Mouse (Mus musculus) thymus, adult 2 months (tissue): Measurements from ENCODE around the gene Meaf6. TPM values are rescaled to one million over a fixed set of nuclear protein-coding genes. Genes with fewer than 3 reads are reported as not detected.

ENCODE experiments used
- DNase-seq: peaks from one replicate; pipeline ENCODE4 v3.0.0; 2021
- H3K27ac ChIP-seq: fragments of 200-500 bp; 2 replicates; pipeline ENCODE4 v1.5.1; 2012; ENCODE audit warnings: low read length, control low read depth; ENCODE audit not compliant: control insufficient read depth, insufficient read depth
- H3K27me3 ChIP-seq: fragments of 200-500 bp; 2 replicates; pipeline ENCODE4 v1.6.1; 2012; ENCODE audit warnings: mild to moderate bottlenecking, low read length, moderate library complexity, mixed read lengths; ENCODE audit not compliant: control insufficient read depth, insufficient read depth
- H3K36me3 ChIP-seq: fragments of 200-500 bp; 2 replicates; pipeline ENCODE4 v1.6.1; 2012; ENCODE audit warnings: mild to moderate bottlenecking, low read length, moderate library complexity; ENCODE audit not compliant: control insufficient read depth, insufficient read depth
- H3K4me1 ChIP-seq: fragments of 200-500 bp; replicated peaks from 2 replicates; pipeline ENCODE4 v1.6.1; 2012; ENCODE audit warnings: low read length; ENCODE audit not compliant: control insufficient read depth, insufficient read depth
- H3K4me3 ChIP-seq: fragments of 200-500 bp; 2 replicates; pipeline ENCODE4 v1.5.1; 2012; ENCODE audit warnings: mild to moderate bottlenecking, low read length, control low read depth, moderate library complexity; ENCODE audit not compliant: control insufficient read depth, insufficient read depth
- CTCF ChIP-seq: fragments of 200-500 bp; IDR thresholded peaks from 2 replicates; pipeline ENCODE4 v1.5.1; 2012; ENCODE audit warnings: mild to moderate bottlenecking, control low read depth, low read length, moderate library complexity, borderline replicate concordance; ENCODE audit not compliant: control insufficient read depth, poor library complexity, insufficient read depth; ENCODE audit errors: extremely low read depth
- POLR2A ChIP-seq: fragments of 200-500 bp; IDR thresholded peaks from 2 replicates; pipeline ENCODE4 v1.6.1; 2012; ENCODE audit warnings: mild to moderate bottlenecking, low read length, control low read depth, moderate library complexity; ENCODE audit not compliant: control insufficient read depth, poor library complexity, insufficient read depth; ENCODE audit errors: extremely low read depth
- WGBS: fragments of 180-500 bp; shearing (Covaris S2); methylation state at CpG from one replicate; pipeline ENCODE4 v1.1.7; 2018; 5-methylcytosine and 5-hydroxymethylcytosine counted together
- polyA plus RNA-seq: library from polyadenylated mRNA; depleted of rRNA; stranded (reverse); fragments of >200 nt; gene quantifications from 2 replicates; pipeline ENCODE4 v1.2.3, GENCODE M21; 2012

Gene Meaf6
- polyA plus RNA-seq, 1 experiment: 26.4 TPM

GRCm38 (mm10) chr4:125114638-125115037 is 29.7 kb downstream of the Meaf6 start:
- peak overlapping the region; percentile 42; the same call in 1 of the 2 replicates for H3K27ac ChIP-seq
- peak; percentile 79; the same call in 1 of the 2 replicates for TF ChIP-seq CTCF
- TF ChIP-seq POLR2A: 0 out of 2 replicates have a peak, but pooled peaks have one; percentile 24
- DNase-seq: peak; percentile 89

GRCm38 (mm10) chr4:125115081-125115480 is 30.1 kb downstream of the Meaf6 start:
- Histone ChIP-seq H3K36me3 (peaks cover 17% of the 10 kb centered on the region), H3K4me3 (no peak overlapping the region), H3K27ac (peak overlapping the region; percentile 42; the same call in 1 of the 2 replicates), H3K4me1 (peaks cover 52% of the 10 kb centered on the region), H3K27me3 (no peaks in the 10 kb centered on the region)
- TF ChIP-seq POLR2A (no peak), CTCF (no peak)
- 50% methylated on average over 4 of the region's 4 CpGs for WGBS
- no peak for DNase-seq

More at GRCm38 (mm10) chr4:125114638-125115037, 29.7 kb downstream of the Meaf6 start:
- peaks cover 17% of the 10 kb centered on the region for H3K36me3 ChIP-seq
- peaks cover 48% of the 10 kb centered on the region for H3K4me1 ChIP-seq
- no peaks in the 10 kb centered on the region for H3K27me3 ChIP-seq
- no peak overlapping the region for H3K4me3 ChIP-seq
- WGBS: 7% methylated on average over 6 of the region's 6 CpGs

- Histone ChIP-seq H3K4me3 (no peak overlapping the region), H3K27ac (peak overlapping the region; percentile 42; the same call in 1 of the 2 replicates), H3K36me3 (peaks cover 21% of the 10 kb centered on the region), H3K27me3 (no peaks in the 10 kb centered on the region), H3K4me1 (peaks cover 56% of the 10 kb centered on the region)
- no peak for DNase-seq
- no peak for TF ChIP-seq POLR2A
- TF ChIP-seq CTCF: no peak
- WGBS: 84% methylated on average over 6 of the region's 6 CpGs
Measured at GRCm38 (mm10) chr4:125115710-125116089, 30.8 kb downstream of the Meaf6 start.

DNA sequence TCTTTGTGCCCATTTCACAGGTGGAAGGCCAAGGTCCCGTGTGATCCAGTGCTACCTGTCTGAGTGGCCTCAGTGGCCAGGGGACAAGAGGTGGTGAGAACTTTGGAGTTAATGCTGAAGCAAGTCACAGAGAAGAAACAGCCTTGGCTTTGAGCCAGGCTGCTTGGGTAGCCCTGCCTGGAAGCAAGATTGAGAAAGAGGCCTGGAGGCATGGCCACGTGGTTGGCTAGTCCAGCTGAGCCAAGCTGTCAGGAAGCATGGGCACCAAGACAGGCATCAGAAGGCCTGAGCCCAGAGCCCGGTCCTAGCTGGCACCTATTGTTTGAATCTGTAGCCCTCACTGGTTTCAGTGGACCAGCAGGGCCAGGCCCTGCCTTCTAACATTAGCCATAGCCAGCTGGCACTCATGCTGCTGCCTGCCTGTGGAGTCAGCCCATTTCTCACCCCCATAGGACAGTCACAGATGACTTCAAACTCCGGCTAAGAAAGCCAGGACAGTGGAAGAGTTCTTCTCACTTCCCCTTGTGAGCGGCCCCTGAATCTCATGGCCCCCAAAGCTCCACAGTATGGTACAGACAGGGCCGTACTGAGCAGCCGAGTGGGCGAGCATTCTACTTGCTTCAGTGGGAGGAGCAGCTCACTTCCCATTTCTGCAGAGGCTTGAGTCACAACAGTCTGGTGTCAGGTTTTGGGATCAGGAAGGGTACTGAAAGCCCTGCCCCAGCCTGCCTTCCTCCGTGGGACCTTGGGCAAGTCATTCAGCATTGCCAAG is 31.3 kb downstream of the Meaf6 start:
- Histone ChIP-seq H3K36me3 (peaks cover 27% of the 10 kb centered on the region), H3K4me1 (peaks cover 56% of the 10 kb centered on the region), H3K27ac (peak overlapping the region; percentile 42; the same call in 1 of the 2 replicates), H3K4me3 (no peak overlapping the region), H3K27me3 (no peaks in the 10 kb centered on the region)
- DNase-seq: peak; percentile 22
- TF ChIP-seq POLR2A (no peak), CTCF (no peak)
- WGBS: 38% methylated on average over 9 of the region's 9 CpGs

DNA sequence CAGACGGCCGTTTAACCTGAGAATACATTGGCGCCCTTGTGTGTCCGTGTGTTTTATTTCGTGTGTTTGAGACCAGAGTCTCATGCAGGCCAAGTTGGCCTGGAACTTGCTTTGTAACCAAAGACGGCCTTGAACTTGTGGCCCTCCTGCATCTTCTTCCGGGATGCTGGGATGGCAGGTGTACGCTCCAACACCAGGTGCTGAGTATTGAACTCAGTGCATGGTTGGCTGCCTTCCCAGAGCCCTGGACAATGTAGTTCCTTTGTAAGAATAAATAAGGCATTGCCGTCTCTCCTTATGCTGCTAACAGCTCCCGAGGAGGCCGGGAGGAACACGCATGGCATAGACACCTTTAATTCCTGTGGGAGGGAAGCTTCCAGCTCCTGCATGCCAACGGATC is 32.0 kb downstream of the Meaf6 start:
- Histone ChIP-seq H3K4me1 (peaks cover 58% of the 10 kb centered on the region), H3K27ac (peak overlapping the region; percentile 42), H3K27me3 (no peaks in the 10 kb centered on the region), H3K36me3 (peaks cover 27% of the 10 kb centered on the region), H3K4me3 (no peak overlapping the region)
- WGBS: 73% methylated on average over 13 of the region's 13 CpGs
- DNase-seq: no peak
- TF ChIP-seq CTCF (no peak), POLR2A (no peak)

- WGBS: 5% methylated on average over 7 of the region's 7 CpGs
- DNase-seq: peak; percentile 64
- Histone ChIP-seq H3K4me1 (peaks cover 66% of the 10 kb centered on the region), H3K36me3 (peaks cover 27% of the 10 kb centered on the region), H3K4me3 (no peak overlapping the region), H3K27ac (peak overlapping the region; percentile 86), H3K27me3 (no peaks in the 10 kb centered on the region)
- TF ChIP-seq POLR2A (0 out of 2 replicates have a peak, but pooled peaks have one; percentile 25), CTCF (no peak)
Measured at GRCm38 (mm10) chr4:125117902-125118320, 33.0 kb downstream of the Meaf6 start.

- no peak overlapping the region for H3K4me3 ChIP-seq
- peak; percentile 25 for DNase-seq
- peaks cover 27% of the 10 kb centered on the region for H3K36me3 ChIP-seq
- peak overlapping the region; percentile 86; the same call in 1 of the 2 replicates for H3K27ac ChIP-seq
- TF ChIP-seq POLR2A (no peak), CTCF (no peak)
- WGBS: 57% methylated on average over 10 of the region's 10 CpGs
- H3K27me3 ChIP-seq: no peaks in the 10 kb centered on the region
- H3K4me1 ChIP-seq: peaks cover 77% of the 10 kb centered on the region
Measured at GRCm38 (mm10) chr4:125119070-125119469, 34.1 kb downstream of the Meaf6 start.
